Mouse (Mus musculus) stomach, postnatal 0 days (tissue): ENCODE measurements around the gene Plcxd3.

Experiments used
- CTCF ChIP-seq: IDR thresholded peaks from 2 replicates; pipeline ENCODE4 v1.5.1; 2016; ENCODE audit warnings: antibody characterized with exemption, low read depth, mild to moderate bottlenecking, moderate library complexity
- EP300 ChIP-seq: optimal IDR thresholded peaks from 2 replicates; pipeline ENCODE3; 2016; ENCODE audit warnings: antibody characterized with exemption

GRCm38 (mm10) chr15:4496984-4497383 is 121.7 kb downstream of the Plcxd3 start:
- TF ChIP-seq CTCF (no peak), EP300 (no peak)
